Mouse (Mus musculus): ENCODE results near the gene F11.

The F11 gene

DNA sequence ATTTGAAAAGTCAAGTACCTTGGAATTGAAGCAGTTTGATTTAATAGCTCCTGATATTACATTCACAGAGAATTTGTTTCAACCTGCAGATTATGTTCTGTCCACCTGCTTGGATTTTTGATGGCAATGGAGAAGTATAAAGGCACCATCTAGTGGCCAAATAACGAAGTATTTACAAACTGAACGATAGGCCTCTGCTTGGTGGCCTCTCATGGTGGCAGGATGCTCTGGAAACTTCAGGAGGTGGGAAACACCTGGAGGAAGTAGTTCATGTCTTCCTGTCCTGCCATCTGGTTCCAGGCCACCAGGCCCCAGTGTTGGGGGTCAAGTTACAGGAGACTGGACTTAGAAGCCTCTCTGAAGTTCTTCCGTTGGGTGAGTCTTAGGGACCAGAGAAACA is 23.5 kb downstream of the F11 start:
- no peak for DNase-seq

DNA sequence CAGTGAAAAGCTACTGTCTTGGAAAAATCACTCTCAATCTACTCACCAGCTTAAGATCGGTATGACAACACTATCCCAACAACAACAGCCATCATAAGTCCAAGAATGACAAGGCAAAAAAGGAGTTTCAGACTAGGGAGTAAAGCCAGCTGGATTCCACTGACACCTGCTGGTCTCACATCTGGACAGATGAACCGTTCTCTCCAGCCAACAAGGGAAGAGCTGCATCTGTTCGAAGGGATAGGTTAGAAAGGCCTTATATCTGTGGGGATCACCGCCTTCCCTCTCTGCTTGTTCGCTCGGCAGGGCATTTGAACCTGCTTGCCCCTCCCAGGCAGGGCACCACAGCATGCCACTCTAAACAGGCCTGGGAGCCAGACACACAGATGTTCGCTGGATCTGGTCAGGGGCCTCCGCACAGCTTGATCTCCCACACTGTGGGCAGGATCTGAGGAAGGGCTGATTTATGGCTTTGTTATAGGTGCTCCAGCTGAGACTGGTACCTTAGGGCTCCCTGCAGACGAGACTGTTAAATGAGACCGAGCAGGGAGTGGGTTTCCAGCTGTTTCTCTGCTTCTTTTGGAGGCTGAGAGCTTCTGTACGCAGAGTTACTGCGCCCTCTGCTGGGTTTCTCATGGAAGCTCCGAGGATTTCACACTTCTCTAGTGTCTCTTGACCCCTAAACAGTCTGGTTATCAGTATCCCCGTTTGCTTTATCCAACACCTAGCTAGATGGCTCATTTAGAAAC is 25.5 kb downstream of the F11 start:
- DNase-seq = no peak

DNA sequence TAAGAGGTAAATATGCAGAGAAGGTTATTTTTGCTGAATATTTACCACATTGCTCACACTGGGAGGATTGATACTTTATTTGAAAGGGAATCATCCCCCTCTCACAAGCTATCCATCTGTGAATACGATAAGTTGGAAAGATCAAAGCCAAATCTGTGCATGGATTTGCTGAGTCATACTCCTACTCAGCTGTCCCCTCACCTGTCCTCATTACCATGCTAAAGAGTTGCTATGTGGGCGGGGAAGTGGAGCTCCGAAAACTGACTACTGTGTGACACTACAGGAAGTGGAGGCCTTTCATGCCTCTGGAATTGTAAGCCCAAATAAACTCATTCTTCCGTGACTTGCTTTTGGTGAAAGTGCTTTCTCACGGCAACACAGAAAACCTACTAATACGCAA is 26.6 kb downstream of the F11 start:
- no peak for DNase-seq

DNA sequence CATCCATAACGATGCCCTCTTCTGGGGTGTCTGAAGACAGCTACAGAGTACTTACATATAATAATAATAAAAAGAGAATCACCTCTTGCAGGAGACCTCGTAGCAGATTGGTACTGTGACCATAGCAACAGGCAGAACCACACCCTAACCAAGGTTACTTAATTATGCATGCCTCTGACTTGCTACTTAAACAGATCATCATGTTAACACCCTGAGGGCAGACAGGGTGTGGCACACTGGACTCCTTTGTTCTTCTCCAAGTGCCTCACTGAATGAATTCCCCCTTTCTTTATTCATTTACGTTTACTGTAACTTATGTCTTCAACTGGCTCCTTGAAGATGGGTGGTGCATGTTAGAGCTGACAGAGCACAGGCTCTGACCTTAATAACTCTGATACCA is 28.6 kb downstream of the F11 start:
- DNase-seq = no peak

DNA sequence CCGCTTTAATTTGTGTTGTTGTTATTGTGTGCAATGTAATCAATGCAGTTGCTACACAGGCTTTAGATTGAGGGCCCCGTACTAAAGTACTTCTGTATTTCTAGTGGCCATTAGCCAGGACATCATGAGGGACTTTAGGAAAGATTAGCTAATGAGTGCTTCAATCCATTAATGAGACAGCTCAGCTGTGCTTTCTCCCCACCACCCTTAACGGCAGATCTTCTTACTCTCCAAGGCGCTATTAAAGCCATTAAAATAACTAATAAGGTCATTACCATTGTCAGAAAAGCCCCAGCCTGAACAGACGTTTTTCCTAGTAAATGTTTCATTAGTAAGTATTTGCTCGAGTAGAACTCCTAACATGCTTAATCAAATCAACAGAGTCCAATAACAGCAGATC is 59.4 kb downstream of the F11 start:
- DNase-seq = no peak

DNA sequence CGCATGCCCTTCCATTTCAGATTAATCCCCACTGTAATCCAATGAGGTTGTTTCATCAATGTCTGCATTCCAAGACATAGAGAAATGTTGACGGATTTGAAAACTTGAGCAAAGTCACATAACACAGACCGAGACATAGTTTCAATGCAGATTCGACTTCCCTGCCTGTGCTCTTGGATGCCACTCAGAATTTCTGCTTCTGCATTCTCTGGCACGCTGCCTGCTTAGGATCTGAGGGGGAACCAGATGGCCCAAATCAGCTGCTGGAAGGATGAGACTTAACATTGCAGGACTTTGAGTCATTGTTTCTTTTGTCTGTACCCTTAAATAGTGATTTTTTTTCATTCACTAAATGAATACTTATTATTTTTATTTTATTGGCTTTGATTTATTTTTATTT is 60.2 kb downstream of the F11 start:
- no peak for DNase-seq

DNA sequence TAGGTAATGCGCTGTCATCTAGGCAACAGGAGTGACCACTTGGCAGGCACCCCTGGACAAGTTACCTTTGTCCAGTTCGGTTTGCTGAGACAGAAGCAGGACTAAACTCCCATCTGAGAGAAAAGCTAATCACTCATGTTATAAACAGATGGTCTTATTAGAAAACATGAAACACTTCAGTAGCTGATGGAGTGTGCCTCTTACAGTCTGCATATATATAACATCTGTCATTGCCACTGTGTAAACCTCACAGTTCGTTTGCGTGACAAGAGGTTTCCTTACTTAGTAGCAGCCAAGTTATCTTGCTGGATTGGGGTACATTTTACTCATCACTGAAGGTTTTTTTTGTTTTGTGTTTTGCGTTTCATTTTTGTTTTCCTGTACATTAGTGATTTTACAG is 64.5 kb downstream of the F11 start:
- no peak for DNase-seq

DNA sequence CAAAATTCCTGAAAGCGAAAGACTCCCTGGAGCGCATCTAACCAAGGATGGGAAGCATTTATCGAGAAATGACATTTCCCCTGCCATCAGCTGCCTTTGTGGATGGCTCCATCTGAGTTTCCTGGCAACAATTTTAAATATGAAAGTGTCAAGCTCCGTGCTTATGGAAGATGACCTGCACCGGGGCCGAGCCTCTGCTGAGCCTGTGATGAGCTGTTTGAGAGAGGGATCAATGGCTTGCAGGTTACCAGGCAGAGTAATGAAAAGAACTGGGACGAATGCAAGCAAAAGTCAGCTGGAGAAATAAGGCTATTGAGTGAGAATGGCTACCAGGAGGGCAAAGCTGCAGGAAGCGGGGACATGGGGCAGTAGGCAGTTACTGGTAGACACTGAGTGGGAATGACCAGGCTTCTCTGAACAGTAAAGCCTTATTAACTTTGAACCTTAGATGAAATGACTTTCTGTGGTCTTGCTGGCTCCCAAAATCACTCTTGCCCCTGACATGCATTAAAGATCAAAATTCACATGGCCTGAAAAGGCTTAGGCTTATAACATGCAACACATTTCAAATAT is 65.8 kb downstream of the F11 start:
- DNase-seq = no peak

Measured in thymus, postnatal 25 days (tissue).